Mouse (Mus musculus) forebrain, embryonic 11.5 days (tissue): ENCODE measurements around the gene Gm47841. TPM values are rescaled to one million over a fixed set of nuclear protein-coding genes. Genes with fewer than 3 reads are reported as not detected.

Experiments
- ATAC-seq: fragments of 200-750 bp; cut with Nextera tagmentation; replicated peaks from 2 replicates; pipeline ENCODE4 v1.8.0; 2017; ENCODE audit warnings: moderate TSS enrichment; ENCODE audit not compliant: low FRiP score
- DNase-seq: peaks from one replicate; pipeline ENCODE4 v3.0.0-alpha.2; 2017; ENCODE audit warnings: low spot score
- H3K27ac ChIP-seq: fragments of 300-500 bp; sonication (generic); 2 replicates; pipeline ENCODE4 v1.5.1; 2014; ENCODE audit warnings: low read depth, low read length
- H3K27me3 ChIP-seq: fragments of 300-500 bp; sonication (generic); 2 replicates; pipeline ENCODE4 v1.6.1; 2014; ENCODE audit warnings: mild to moderate bottlenecking, low read length, mixed read lengths; ENCODE audit not compliant: control insufficient read depth, insufficient read depth
- H3K36me3 ChIP-seq: fragments of 300-500 bp; sonication (generic); 2 replicates; pipeline ENCODE4 v1.6.1; 2014; ENCODE audit warnings: mild to moderate bottlenecking, low read length, moderate library complexity, mixed read lengths; ENCODE audit not compliant: control insufficient read depth, insufficient read depth
- H3K4me1 ChIP-seq: fragments of 300-500 bp; sonication (generic); replicated peaks from 2 replicates; pipeline ENCODE4 v1.6.1; 2014; ENCODE audit warnings: low read length, mixed read lengths; ENCODE audit not compliant: control insufficient read depth, insufficient read depth
- H3K4me2 ChIP-seq: fragments of 300-500 bp; sonication (generic); 2 replicates; pipeline ENCODE4 v1.6.1; 2014; ENCODE audit warnings: low read depth, mild to moderate bottlenecking, low read length, moderate library complexity, mixed read lengths; ENCODE audit not compliant: severe bottlenecking
- H3K4me3 ChIP-seq: fragments of 300-500 bp; sonication (generic); 2 replicates; pipeline ENCODE4 v1.5.1; 2014; ENCODE audit warnings: low read depth, low read length
- H3K9ac ChIP-seq: fragments of 300-500 bp; sonication (generic); 2 replicates; pipeline ENCODE4 v1.6.1; 2014; ENCODE audit warnings: low read length
- H3K9me3 ChIP-seq: fragments of 300-500 bp; sonication (generic); 2 replicates; pipeline ENCODE4 v1.6.1; 2016; ENCODE audit warnings: low read length, mixed read lengths; ENCODE audit not compliant: control insufficient read depth
- WGBS: fragments of 180-500 bp; shearing (Covaris S2); extraction: QIAGEN DNeasy Blood & Tissue Kit; methylation state at CpG from one replicate; pipeline ENCODE4 v1.1.7; 2014; 5-methylcytosine and 5-hydroxymethylcytosine counted together
- polyA plus RNA-seq: library from polyadenylated mRNA; unstranded; fragments of >200 nt; fragmentation: Nextera tagmentation; extraction: Ambion mirVana; gene quantifications from 2 replicates; pipeline ENCODE4 v1.2.1, GENCODE M21; 2014

Gene Gm47841
- polyA plus RNA-seq, 1 experiment from 2014 or later = not detected

DNA sequence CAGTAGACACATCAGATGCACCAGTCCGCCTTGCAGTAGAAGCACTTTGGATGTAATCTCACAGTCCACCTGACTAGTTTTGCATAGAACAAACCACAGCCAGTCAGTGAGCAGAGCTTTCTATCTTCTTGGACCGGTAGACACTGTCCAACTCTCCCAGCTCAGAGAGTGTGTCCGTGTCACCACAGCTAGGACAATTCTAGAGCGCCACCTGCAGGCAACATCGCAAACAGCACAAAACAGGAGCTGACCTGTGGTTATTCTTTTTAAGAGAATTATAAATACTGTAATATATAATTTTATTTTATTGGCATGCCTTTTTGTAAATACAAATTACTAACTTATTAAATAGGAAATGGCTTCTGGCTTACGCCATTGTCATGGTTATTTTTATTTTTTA is 4.6 kb downstream of the Gm47841 start:
- ATAC-seq = no peak
- WGBS = 26% methylated on average over 6 of the region's 6 CpGs
- no peak overlapping the region for H3K27ac ChIP-seq
- no peaks in the 10 kb centered on the region for H3K9me3 ChIP-seq
- H3K4me2 ChIP-seq = no peak overlapping the region
- DNase-seq = peak; percentile 80
- H3K9ac ChIP-seq = no peak overlapping the region
- H3K4me1 ChIP-seq = peaks cover 14% of the 10 kb centered on the region
- no peak overlapping the region for H3K4me3 ChIP-seq
- no peaks in the 10 kb centered on the region; the same call in 1 of the 2 replicates for H3K36me3 ChIP-seq
- peaks cover 41% of the 10 kb centered on the region for H3K27me3 ChIP-seq

DNA sequence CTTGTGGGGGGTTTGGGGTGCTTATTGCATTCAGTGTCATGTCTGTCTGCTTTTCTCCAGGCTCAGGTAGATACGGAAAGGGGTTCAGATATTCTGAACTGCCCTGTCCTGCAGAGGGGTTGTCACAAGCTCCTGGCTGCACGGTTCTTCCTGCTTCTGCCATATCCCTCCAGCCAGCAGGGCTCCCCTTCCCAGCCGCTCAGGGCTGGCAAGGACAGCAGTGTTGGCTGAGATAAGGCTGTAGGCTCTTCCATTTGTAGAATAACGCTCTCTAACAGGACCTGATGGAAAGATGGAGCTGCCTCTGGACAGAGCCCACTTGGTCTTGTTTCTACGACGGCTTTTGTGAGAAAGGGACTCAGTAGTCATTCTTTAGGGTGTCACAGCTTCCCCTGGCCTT is 5.2 kb downstream of the Gm47841 start:
- Histone ChIP-seq H3K4me2 (no peak overlapping the region), H3K4me1 (peaks cover 11% of the 10 kb centered on the region), H3K9ac (no peak overlapping the region), H3K4me3 (no peak overlapping the region), H3K27ac (no peak overlapping the region), H3K27me3 (peaks cover 36% of the 10 kb centered on the region), H3K36me3 (no peaks in the 10 kb centered on the region; the same call in 1 of the 2 replicates), H3K9me3 (no peaks in the 10 kb centered on the region)
- no peak for ATAC-seq
- no peak for DNase-seq
- 70% methylated on average over 6 of the region's 6 CpGs for WGBS

DNA sequence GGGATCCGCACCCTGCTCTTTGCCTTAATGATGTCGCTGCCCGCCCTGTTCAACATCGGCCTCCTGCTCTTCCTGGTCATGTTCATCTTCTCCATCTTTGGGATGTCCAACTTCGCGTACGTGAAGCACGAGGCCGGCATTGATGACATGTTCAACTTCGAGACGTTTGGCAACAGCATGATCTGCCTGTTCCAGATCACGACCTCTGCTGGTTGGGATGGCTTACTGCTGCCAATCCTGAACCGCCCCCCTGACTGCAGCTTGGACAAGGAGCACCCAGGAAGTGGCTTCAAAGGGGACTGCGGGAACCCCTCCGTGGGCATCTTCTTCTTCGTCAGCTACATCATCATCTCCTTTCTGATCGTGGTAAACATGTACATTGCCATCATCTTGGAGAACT is 7.5 kb downstream of the Gm47841 start:
- Histone ChIP-seq H3K4me3 (no peak overlapping the region), H3K9me3 (no peaks in the 10 kb centered on the region), H3K4me2 (no peak overlapping the region), H3K9ac (no peak overlapping the region), H3K27ac (no peak overlapping the region), H3K27me3 (peaks cover 13% of the 10 kb centered on the region), H3K4me1 (no peaks in the 10 kb centered on the region), H3K36me3 (no peaks in the 10 kb centered on the region; the same call in 1 of the 2 replicates)
- WGBS = 49% methylated on average over 17 of the region's 17 CpGs
- DNase-seq = no peak
- ATAC-seq = no peak

DNA sequence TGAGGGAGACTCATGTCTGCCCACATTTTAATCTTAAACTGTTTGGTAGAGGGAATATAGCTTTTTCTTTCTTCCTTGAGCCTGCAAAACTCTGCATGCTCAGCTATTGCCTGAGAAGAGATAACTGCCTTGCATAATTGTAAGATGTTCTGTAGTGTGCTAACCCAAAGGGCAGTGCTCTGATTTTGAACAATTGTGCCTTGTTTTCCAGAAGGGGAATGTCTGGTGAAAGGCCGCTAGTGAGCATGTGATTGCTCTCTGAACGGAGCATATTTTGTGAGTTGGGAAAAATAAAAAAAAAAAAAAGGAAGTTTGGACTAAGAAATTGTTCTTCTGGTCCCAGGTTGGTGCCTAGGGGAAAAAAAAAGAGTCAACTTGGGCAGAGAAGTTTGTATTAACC is 18.2 kb downstream of the Gm47841 start:
- no peak overlapping the region for H3K4me3 ChIP-seq
- H3K9me3 ChIP-seq = no peaks in the 10 kb centered on the region
- H3K4me2 ChIP-seq = no peak overlapping the region
- 71% methylated on average over 2 of the region's 2 CpGs for WGBS
- H3K27me3 ChIP-seq = no peaks in the 10 kb centered on the region
- H3K36me3 ChIP-seq = no peaks in the 10 kb centered on the region
- no peak overlapping the region for H3K27ac ChIP-seq
- DNase-seq (no peak), ATAC-seq (no peak)
- H3K4me1 ChIP-seq = no peaks in the 10 kb centered on the region
- no peak overlapping the region for H3K9ac ChIP-seq

DNA sequence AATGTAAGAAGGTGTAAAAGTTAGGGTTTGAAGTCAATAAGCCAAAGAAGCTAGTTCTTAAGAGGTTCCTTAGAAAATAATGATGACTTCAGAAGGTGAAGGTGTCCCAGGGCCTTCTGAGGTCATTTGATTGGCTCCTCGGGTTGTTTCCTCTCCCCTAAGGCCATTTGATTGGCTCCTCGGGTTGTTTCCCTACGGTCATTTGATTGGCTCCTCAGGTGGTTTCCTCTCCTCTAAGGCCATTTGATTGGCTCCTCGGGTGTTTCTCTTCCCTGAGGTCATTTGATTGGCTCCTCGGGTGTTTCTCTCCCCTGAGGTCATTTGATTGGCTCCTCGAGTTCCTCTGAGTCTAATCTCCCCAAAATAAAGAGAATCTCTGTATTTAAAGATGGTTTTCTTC is 35.8 kb downstream of the Gm47841 start:
- Histone ChIP-seq H3K27ac (no peak overlapping the region), H3K4me3 (no peak overlapping the region), H3K9ac (no peak overlapping the region), H3K36me3 (no peaks in the 10 kb centered on the region), H3K4me1 (0 out of 2 replicates have a peak, but pooled peaks cover 2% of the 10 kb centered on the region), H3K9me3 (no peaks in the 10 kb centered on the region), H3K27me3 (no peaks in the 10 kb centered on the region), H3K4me2 (no peak overlapping the region)
- WGBS = 91% methylated on average over 6 of the region's 6 CpGs
- DNase-seq (no peak), ATAC-seq (no peak)

DNA sequence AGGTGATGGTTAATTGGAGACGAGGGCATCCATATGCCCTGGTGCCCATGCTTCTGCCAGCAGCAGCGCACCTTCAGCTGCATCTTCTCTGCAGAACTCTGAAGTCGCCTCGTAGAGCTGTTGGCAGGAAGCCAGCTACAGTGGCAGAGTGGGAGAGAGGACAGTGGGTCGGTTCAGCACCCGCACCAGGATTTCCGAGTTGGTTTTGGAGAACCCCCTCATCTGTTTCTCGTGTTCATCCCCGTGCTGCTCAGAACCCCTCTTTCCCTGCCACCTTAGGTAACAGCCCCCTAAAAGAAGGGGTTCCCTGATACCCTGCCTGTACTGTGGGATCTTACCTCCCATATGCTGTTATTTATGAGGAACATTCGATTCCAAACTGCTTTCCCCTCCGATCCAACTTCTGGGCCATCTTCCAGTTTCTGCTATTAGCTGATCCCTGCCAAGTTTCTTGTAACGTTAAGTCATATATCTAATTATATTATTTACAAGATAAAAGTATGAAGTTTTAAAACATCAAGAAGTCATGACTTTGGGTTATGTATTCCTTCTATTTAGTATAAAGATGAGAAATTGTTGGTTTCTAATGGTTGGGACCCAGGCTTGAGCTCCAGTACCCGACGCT is 38.7 kb downstream of the Gm47841 start:
- no peak overlapping the region for H3K4me3 ChIP-seq
- H3K9ac ChIP-seq = no peak overlapping the region
- H3K36me3 ChIP-seq = no peaks in the 10 kb centered on the region
- 93% methylated on average over 14 of the region's 14 CpGs for WGBS
- no peak overlapping the region for H3K4me2 ChIP-seq
- no peak overlapping the region for H3K27ac ChIP-seq
- H3K27me3 ChIP-seq = no peaks in the 10 kb centered on the region
- 0 out of 2 replicates have a peak, but pooled peaks cover 2% of the 10 kb centered on the region for H3K4me1 ChIP-seq
- no peaks in the 10 kb centered on the region for H3K9me3 ChIP-seq
- DNase-seq = no peak
- no peak for ATAC-seq

DNA sequence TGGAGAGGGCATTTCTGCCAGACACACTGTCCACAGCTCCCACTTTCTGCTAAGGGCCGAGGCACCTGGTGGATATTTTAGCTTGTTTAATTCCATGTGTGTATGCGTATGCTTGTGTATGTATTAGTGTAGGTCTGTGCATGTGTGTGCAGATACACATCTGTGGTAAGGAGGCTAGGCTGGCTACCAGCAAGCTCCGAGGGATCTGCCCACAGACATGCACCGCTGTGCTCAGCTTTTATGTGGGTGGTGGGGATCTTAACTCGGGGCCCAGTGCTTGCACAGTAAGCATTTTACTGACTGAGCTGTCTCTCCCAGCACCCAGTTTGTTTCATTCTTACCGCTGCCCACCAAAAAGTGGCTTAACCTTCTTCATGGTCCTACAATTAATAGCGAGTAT is 40.0 kb downstream of the Gm47841 start:
- 71% methylated on average over 7 of the region's 7 CpGs for WGBS
- H3K9ac ChIP-seq = no peak overlapping the region
- no peak overlapping the region for H3K4me3 ChIP-seq

DNA sequence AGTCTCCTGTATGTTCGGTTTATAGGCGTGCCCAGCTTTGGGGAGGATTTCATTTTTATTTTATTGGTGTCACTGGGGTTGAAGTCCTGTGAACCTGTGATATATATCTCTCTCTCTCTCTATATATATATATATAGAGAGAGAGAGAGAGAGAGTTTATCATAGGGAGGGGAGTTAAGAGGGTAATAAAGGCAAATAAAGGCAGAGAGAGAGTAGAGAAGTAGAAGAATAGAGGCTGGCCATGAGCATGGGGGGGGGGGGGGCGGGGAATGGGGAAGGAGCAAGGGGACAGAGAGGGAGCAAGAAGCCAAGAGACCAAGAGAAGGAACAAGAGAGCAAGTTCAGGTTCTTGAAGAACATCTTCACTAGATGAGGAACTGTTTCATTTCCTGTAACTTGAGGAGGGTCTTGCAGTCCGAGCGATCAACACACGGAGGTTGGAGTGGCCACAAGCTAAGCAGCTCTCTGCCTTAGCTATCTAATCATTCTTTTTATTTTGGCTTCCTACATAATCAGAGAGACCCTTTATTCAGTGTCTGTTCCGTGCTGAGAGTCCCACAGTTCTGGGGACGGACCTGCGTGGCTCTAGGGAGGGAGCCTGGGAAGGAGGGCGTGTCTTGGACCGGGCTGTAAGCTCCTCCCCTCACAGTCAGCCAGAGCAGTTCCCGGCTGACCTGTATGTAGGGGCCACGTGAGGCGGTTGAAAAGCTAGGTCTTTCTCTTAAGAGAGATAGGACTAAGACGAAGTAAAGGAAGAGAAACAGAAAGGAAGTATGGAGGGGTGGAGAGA is 40.8 kb downstream of the Gm47841 start:
- H3K27ac ChIP-seq = no peak overlapping the region
- peak; percentile 65 for DNase-seq
- H3K4me3 ChIP-seq = peak overlapping the region; percentile 28
- H3K9ac ChIP-seq = peak overlapping the region; percentile 41; the same call in 1 of the 2 replicates
- H3K9me3 ChIP-seq = no peaks in the 10 kb centered on the region
- 15% methylated on average over 14 of the region's 15 CpGs for WGBS
- H3K27me3 ChIP-seq = no peaks in the 10 kb centered on the region
- H3K36me3 ChIP-seq = no peaks in the 10 kb centered on the region
- 0 out of 2 replicates have a peak, but pooled peaks cover 2% of the 10 kb centered on the region for H3K4me1 ChIP-seq
- H3K4me2 ChIP-seq = peak overlapping the region; percentile 55
- ATAC-seq = peak; percentile 80

More for the DNA sequence above, 40.0 kb downstream of the Gm47841 start:
- H3K4me2 ChIP-seq = peak overlapping the region; percentile 55; the same call in 1 of the 2 replicates
- H3K27me3 ChIP-seq = no peaks in the 10 kb centered on the region
- no peaks in the 10 kb centered on the region for H3K9me3 ChIP-seq
- ATAC-seq (no peak), DNase-seq (no peak)
- H3K27ac ChIP-seq = no peak overlapping the region
- 0 out of 2 replicates have a peak, but pooled peaks cover 2% of the 10 kb centered on the region for H3K4me1 ChIP-seq
- H3K36me3 ChIP-seq = no peaks in the 10 kb centered on the region
